Mouse (Mus musculus): Measurements from ENCODE around the gene Chrna4.

The Chrna4 gene

DNA sequence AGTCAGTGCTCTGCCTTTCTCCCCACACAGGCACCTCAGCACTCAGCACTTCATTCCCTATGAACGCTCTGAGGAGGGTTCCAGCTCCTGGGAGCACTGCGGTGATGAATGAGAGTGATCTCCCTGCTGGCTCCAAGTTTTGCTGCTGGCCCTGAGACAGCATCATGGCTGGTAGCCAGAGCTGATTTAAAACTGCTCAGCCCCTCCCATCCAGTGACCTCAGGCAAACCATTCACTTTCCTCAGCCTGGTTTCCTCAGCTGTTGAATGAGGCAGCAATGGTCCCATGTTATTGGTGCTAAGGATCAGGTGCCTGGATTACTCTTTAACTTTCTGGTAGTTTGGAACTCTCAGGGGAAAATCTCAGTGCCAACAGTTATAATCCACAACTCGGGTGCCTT, at the start of gene Chrna4:
TSS of gene Chrna4 (minus strand) at position 110 of the 400 bp plus-strand sequence.
- 56% methylated on average over 3 of the region's 3 CpGs for WGBS

DNA sequence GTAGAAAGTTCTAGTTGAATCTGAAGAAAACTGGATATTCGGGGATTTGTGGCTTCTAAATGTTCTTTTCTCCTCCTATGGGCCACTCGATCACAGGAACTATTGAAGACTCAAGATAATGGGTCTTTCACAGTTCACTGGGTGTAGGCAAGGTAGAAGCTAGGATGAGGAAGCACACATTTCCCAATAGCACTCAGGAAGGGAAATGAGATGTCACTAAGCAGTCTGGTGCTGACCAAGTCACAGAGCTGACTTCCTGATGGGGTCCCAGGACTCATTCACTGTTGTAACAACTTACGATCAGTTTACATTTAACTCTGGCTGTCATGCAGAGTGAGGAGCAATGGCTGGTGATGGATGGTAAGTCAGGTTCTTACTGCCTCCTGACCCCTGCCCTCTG, 46.8 kb upstream of the Chrna4 start:
- 87% methylated on average over 3 of the region's 3 CpGs for WGBS

DNA sequence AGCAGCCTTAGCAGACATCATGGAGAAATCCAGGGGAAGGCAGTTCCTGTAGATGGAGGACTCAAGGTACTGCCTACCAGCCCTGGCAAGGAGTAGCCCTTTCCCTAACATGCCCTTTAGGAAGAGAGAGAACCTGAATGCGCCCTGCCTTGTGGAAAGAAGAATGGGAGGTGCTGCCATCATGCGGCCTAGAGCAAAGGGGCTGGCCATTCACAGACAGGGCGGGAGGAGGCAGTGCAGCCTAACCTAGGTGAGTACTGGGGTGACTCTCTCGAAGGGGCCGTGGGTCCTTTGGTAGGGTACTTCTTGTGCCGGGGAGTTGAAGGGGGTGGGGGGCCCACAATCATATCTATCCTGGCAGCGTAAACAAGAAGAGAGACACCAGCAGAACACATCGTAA, 41.7 kb upstream of the Chrna4 start:
- 64% methylated on average over 8 of the region's 8 CpGs for WGBS

DNA sequence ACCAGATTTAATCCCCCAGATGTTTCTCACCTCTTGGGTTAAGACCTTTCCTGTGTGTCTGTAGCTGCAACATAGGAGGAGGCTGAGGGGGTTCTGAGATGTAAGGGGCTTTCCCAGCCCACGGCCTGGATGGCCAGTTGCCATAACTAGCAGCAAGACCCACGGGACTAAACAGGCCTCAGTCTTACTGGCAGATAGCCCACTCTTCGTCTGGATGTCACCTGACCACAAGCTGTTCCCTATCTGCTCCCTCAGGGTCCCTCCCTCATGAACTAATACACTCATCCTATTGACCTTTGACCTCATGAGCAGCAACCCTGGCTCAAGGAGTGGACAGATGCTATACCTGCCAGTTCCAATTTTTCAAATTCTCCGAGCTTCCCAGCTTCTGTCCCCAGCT, 40.6 kb upstream of the Chrna4 start:
- 42% methylated on average over 4 of the region's 4 CpGs for WGBS

DNA sequence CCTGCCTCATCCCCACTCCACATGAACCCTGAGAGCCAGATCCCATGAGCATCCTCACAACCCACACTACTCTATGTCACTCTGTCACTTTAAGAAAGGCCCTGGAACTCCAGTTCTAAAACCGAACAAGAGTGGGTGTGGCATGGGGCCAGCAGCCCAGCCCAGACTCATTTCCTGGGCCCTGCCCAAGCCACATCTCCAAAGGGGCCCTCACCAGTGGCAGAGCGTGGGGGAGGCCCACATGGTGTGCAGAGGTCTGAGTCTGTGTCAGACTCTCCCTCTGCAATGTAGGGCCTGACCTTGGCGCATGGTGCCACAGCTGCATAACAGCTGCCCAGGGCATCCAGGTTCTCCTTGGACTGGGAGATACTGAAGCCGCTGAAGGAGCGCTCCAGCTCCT, 37.5 kb upstream of the Chrna4 start:
- 52% methylated on average over 5 of the region's 5 CpGs for WGBS

DNA sequence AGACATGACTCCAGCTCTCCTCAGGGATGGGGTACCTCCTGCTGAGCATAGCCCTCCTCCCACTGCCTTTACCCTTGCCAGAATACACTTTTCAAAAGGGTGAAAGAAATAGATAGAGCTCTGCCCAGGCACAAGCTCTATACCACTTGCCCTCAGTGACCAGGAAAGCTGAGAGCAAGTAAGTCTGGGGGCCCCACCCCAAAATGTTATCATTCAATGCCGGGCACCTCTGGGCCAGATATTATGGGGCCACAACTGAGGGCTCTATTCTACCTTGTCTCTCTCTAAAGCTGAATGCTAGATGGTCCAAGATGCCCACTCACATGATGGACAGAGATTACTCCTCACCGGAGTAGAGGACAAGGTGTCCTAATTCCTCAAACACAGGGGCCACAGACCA, 36.2 kb upstream of the Chrna4 start:
- 86% methylated on average over 2 of the region's 2 CpGs for WGBS

DNA sequence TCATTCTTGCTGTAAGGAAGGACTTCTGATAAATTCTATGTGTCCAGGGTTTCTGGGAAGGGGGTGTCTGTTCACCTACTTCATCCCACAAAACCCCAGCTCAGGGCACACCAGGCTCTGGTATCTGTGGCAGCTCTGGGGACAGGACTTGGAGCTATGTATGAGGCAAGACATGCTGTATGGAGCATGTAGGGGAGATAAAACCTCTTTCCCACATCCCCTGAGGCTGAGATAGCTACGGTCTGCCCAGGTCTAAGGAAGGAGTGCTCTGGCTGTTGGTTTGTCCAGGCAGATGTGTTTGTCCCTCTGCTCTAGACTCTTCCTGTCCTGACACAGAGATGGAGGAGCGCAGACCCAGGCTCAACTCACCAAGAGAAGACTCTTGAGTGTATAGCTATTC, 35.6 kb upstream of the Chrna4 start:
- WGBS = 98% methylated on average over 2 of the region's 2 CpGs

DNA sequence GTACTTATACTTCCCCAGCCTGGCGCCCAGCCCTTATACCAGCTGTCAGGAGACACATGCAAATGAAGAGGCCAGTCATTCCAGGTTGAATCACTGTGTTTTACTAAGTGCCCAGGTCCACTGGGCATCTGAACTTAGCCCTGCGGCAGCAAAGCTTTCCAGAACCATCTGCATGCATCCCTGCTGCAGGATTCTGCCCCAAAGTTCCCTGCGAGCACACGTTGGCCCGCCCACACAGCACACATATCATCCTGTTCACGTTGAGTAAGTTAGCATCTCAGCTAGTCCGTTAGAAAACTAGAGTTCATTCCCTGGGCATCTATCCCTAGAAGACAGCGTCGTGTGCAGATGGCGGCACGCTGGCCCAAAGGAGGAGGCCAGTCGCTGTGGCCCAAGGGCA, 32.2 kb upstream of the Chrna4 start:
- WGBS = 63% methylated on average over 12 of the region's 12 CpGs

DNA sequence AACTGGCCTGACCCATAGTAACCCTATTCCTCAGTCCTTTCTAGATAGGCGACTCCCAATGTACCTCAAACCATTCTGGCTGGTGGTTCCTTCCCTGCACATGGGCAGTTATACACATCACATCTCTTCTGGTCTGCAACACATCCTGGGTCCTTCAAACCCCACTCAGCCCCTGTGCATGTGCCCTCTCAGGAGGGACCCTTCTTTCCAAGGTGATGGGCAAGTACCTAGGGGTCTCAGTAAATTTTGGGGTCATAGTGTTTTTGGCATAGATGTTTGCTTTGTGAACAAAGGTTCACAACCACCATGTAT, 29.0 kb upstream of the Chrna4 start:
- 0% methylated on average over 1 of the region's 1 CpGs for WGBS

DNA sequence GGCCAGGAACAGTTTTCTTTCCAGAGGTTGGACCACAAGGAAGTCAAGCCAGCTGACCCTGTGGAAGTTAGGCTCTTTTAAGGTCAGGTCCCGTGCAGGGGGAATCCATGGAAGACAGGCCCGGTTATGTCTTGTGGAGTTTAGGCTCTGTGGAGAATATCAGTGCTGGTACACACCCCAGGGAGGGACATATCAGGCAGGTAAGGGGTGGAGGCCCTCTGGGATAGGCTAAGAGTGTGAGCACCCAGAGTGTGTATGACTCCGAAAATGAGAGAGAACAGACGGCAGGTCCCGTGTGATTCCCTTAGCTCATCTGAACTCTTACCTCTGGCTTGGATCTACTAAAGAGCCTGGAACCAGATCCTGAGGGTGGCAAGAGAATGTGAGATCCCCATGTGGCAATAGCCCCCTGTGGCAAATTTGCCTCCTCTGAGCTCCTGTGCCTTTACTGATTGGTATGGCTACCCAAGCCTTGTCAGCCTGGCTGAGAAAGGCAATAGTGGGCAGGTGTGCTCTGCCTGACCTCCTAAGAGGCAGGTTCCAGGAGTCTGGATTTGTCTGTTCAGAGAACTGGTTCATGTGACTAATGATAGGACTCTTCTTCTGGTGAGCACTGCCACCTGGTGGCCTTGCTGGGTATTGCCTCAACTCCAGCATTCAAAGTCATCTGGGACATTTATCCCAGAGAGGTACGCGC, 28.5 kb upstream of the Chrna4 start:
- WGBS = 46% methylated on average over 7 of the region's 7 CpGs

DNA sequence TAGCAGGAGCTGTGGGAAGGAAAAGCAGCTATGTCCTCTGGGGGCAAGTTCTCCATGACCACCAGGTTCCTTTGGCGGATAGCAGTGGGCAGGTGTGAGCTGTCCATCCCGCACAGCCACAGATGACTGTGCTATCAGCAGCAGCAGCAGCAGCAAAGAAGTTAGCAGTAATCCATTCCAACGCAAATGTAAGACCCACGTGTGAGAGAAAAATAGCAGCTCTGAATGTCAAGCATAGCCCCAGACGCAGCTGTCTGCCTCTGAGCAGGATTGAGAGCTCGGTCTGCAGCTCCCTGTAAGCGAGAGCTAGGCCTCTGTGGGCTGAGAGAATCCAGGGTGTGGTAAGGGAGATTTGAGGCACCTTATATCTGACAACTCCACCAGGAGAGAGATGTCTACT, 26.8 kb upstream of the Chrna4 start:
- WGBS = 30% methylated on average over 7 of the region's 7 CpGs

DNA sequence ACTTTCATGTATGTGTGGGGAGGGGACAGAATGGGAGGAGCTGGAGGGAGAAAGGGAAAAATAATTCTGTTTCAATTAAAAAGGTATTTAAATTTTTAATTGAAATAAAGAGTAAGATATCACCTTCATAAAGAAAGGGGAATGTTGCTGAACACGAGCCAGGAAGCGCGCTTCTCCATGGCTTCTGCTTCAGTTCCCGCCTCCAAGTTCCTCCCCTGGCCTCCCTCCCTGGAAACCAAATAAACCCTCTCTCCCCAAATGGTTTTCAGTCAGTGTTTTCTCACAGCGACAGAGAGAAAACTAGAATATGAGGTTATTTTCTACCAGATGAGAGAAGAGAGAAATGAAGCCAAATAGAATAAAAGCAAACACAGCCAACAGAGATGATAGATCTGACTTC, 25.2 kb upstream of the Chrna4 start:
- 31% methylated on average over 5 of the region's 5 CpGs for WGBS

DNA sequence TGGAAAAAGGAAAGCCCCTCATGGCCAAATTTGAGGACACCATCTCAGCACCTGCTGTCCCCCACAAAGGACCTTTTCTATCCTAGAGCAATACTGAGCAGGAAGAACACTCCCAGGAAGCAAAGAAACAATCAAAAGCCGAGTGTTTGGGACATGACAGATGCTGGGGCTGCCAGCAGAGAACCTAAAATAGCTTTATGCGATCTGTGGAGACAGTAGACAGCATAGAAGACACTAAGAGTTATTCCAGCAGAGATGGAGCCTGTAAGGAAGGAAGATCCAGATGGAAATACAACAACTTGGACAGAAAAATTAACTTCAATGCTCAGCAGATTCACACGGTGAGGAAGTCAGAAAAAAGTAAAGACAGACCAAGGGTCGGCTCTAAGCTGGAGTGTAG, 22.5 kb upstream of the Chrna4 start:
- WGBS = 18% methylated on average over 4 of the region's 4 CpGs

DNA sequence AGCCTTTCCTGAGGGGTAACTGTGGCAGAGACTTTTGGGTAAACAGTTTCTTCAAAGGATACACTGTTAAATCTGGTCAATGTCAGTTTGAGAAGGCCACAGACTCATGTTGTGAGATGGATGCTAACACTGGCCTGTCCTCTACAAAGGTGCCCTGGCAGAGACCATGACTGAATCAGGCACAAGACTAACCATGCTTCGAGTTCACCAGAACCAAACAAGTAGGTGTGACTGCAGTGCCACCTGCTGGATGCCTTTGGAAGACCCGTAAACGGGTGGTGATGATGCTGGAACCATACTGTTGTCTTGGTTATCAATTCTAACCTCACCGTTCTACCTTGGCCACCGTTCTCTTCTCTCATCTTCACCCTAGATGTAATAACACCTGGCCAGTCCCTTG, 16.8 kb upstream of the Chrna4 start:
- WGBS = 9% methylated on average over 5 of the region's 5 CpGs

DNA sequence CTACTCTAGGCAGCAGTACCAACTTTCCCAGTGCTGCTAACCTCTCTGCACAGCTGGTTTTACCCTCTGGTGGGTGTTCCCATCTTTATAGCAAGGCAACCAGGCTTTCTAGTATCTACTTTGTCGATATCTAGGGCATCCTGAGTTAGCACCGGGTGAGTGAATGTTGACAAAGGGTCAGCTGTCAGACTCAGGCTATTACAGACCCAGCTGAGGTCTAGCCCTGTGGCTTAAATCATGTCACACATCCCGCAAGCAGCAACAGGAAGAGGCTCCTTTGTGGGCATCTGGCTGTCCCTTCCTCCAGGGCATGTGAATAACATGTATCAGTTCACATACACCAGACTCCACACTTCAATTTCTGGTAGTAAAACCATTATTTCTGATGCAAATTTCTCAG, 14.8 kb upstream of the Chrna4 start:
- WGBS = 67% methylated on average over 3 of the region's 3 CpGs

DNA sequence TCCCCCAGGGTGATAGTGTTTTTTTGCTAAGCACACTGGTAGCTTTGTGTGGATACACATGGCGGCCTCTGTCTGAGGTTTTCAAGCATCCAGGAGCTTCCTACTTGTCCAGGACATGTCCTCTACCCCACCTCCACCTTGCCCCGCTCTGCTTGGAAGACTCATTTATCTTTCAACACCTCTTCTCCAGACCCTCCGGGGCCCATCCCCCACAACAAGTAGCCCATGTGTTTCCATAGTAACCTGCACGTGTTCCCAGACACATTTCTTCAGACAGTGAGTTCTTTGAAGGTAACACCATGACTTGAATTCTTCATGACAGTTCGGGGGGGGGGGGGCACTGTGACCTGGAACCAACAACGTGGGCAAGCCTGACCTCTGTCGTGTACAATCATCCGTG, 14.0 kb upstream of the Chrna4 start:
- 47% methylated on average over 8 of the region's 8 CpGs for WGBS

DNA sequence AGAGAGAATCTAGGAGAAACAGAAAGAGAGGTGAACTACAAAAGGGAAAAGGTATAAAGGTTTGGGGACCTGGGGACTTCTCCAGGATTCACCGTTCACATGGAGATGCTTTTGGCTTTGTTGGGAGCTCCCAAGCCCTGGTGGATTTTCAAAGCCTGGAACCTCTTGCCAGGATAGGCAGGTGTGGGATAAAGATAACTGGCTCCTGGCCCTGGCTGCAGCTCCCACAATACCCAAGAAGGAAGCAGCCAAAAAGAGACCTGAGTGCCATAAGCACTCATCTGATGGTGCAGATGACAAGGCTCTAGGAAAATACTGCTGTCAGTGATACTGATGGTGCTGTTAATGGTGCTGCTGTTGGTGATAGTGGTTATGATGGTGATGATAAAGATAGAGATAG, 8.8 kb upstream of the Chrna4 start:
- 72% methylated on average over 1 of the region's 1 CpGs for WGBS

DNA sequence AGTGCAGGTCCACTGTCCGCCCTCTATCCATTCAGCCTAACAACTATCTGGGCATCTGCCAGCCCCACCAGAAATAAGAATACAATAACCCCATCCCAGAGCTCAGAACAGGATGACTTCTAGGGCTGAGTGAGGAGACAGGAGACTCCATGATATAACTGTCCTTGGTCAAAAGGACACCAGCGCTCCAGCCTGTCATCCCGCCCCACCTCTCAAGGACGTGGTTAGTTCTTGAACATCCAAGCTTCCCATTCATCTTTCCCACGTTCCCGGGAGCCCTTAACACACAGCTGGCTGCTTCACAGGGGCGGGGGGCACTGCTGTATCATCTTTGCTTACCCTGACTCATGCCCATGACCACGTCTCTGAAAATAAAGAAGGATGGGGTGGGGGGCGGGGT, 5.6 kb upstream of the Chrna4 start:
- 84% methylated on average over 9 of the region's 9 CpGs for whole genome bisulfite sequencing

DNA sequence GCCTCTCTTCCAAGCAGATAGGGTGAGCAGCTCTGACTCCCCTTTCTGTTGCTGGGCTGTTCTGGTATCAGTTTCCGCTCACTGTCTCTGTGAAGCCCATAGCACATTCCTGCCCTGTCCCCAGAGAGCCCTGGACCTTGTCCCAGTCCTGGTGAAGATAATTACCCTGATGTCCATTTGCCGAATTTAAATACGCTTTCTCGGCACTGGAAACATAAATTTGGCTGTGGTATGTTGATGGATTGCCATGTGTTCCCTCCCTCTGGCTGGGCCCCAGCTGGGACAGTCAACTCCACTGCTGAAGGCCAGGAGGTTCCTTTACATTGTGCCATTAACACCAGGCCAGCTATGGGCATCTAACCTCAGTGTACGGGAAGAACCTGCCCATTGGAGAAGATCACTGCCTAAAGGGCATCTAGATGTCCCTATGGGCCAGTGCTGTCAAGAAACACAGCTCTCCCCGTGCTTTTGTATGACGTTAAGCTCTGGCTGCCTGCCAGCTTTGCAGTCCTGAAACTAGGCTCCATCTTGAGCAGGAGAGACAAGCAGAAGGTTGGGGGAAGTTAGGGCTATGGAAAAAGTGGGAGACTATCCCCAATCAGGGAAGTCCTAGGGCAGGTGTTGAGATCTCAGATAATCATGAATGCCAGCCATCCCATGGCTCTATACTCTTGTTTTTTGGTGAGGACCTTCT, 5.1 kb upstream of the Chrna4 start:
- 56% methylated on average over 7 of the region's 7 CpGs for whole genome bisulfite sequencing

DNA sequence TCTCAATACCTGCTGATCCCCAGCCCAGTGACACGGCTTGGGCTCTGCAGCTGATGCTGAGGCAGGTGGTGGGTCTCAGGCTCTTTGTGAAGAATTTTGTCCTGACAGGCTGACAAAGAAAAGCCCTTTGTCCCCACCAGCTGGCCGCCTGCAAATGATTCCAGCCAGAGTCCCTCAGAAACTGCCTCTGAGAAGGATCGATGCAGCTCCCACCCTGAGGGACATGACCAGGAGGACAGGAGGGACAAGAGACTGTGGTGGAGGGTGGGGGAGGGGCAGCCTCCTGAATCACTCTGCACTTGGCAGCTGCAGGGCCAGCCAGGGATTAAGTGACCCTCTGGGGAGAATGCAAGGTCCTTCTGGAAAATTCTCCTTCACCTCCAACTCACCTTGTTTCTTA, 655 bp upstream of the Chrna4 start:
- 60% methylated on average over 3 of the region's 3 CpGs for WGBS

DNA sequence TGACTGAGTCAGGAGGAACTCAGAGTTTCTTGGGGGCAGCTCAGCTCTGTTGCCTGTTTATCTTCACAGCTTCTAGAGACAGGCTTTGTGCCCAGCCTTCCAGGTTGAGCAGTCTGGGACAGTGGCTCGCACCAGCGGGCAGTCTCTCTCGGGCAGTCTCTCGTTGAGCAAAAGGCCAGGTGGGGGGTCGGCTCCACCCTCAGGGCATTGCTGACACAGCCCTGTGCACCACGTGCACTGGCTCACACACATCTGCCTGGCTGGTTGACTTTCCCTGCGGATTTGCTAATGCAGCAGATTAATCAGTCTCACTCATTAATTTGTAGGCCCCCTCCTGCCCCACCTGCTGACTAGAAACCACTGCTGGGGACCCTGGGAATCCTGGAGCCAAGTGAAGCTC, 1.4 kb downstream of the Chrna4 start:
- WGBS = 60% methylated on average over 7 of the region's 7 CpGs

DNA sequence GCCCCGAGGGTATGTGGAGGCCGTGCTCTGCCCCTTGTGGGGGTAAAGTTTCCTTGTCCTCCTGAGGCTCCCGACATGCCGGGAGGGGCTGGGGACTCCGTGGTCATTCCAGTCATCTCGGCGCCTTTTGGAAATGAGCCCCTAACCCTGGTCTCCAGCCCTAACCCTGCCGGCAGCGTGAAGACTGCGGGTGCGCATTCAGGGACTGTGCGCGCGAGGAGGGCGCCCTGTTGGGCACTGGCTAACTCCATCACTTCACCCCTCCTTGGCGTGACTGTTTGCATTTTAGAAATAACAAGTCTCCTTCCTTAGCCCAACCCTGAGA, 4.0 kb downstream of the Chrna4 start:
- WGBS = 2% methylated on average over 16 of the region's 16 CpGs

DNA sequence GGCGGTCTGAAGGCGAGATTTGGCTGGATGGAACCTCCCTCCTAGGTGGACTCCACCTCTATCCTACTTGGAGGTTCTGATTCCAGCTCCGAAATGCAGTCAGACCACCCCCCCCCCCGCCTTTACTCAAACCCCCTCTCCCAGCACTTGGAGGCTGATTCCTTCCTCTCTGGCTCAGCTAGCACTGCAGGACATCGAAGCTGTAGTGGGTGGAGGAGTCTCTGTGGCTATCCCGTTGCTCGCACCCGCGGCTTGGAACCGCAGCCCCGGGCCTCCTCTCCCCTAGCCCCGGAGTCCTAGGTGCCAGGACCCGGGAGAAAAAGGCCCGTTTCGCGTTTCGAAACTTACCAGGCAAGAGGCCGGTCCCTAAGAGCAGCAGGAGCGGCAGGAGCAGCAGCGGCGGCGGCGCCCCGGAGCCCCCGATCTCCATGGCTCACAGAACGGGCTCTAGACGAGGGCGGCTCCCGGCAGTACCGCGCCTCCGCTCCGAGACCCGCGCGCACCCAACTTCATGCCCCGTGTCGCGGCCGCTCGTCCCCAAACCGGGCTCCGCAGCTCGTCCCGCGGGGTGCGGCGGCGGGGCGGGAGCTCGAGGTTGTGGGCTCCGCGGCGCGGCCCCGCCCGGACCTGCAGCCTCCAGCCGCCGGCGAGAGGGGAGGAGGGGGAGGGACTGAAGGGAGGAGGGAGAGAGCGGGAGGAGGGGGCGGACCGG, 4.5 kb downstream of the Chrna4 start:
- 2% methylated on average over 60 of the region's 63 CpGs for WGBS

DNA sequence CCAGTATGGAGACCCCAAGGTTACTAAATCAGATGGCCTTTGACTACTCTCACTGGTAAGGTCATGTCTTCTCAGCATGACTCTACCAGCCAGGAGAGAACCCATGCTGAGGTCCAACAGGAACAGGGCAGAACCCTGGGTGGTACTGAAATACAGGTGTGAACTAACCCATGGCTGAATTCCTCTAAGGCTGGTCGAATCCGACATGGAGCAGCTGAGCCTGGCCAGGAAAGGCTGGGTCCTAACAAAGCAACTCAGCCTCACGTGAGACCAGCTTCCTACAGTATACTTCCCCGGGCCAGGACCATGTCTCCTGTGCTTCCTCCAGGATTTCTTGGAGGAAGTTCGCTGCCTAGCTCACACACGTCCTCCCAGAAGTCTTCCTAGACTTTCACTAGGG, 6.8 kb downstream of the Chrna4 start:
- 84% methylated on average over 6 of the region's 6 CpGs for WGBS
